Mouse (Mus musculus) liver, adult 2 months (tissue): ENCODE measurements around the gene Ttll5.

ENCODE experiments used
- CTCF ChIP-seq: fragments of 200-500 bp; IDR thresholded peaks from 2 replicates; pipeline ENCODE4 v1.5.1; 2011; ENCODE audit warnings: low read depth, low read length, control low read depth
- POLR2A ChIP-seq: fragments of 200-500 bp; IDR thresholded peaks from 2 replicates; pipeline ENCODE4 v1.6.1; 2011; ENCODE audit warnings: low read length, control low read depth; ENCODE audit not compliant: insufficient read depth; ENCODE audit errors: extremely low read depth

DNA sequence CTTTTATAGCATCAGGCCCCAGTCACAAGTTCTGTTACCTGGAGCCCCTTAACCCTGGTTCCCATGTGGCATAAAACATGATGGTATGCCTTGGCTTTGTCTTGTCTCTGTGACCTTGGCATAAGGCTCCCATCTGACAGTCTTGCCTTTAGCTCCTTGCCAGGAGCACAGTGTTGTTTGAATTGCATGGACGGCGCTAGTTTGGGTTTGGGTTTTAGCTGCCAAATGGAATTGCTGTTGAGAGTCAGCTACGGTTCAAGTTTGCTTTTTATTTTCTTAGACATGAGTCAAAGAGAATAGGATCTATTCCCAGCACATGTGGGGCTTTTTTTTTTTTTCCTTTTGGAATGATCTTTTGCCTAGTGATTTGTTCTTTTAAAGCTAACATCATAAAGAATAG, 34.7 kb downstream of the Ttll5 start:
- TF ChIP-seq CTCF (no peak), POLR2A (no peak)
